Mouse (Mus musculus) hindbrain, postnatal 0 days (tissue): Measurements from ENCODE around the gene Ankzf1. TPM values are rescaled to one million over a fixed set of nuclear protein-coding genes. Genes with fewer than 3 reads are reported as not detected.
A peak's percentile ranks its signal among the peaks of the same experiment; 100 is the strongest.

Experiments used
- ATAC-seq: fragments of 200-750 bp; cut with Nextera tagmentation; 2 replicates; pipeline ENCODE4 v1.8.0; 2017; ENCODE audit warnings: mild to moderate bottlenecking, moderate TSS enrichment, moderate library complexity
- DNase-seq: peaks from one replicate; pipeline ENCODE4 v3.0.0-alpha.2; 2015; ENCODE audit warnings: low spot score
- H3K27ac ChIP-seq: fragments of 300-500 bp; sonication (generic); 2 replicates; pipeline ENCODE4 v1.5.1; 2014; ENCODE audit warnings: mild to moderate bottlenecking
- H3K27me3 ChIP-seq: fragments of 300-500 bp; sonication (generic); 2 replicates; pipeline ENCODE4 v1.6.1; 2014; ENCODE audit warnings: low read length, mixed read lengths; ENCODE audit not compliant: insufficient read depth
- H3K36me3 ChIP-seq: fragments of 300-500 bp; sonication (generic); 2 replicates; pipeline ENCODE4 v1.6.1; 2014; ENCODE audit warnings: low read length, mixed read lengths; ENCODE audit not compliant: insufficient read depth
- H3K4me1 ChIP-seq: fragments of 300-500 bp; sonication (generic); 2 replicates; pipeline ENCODE4 v1.6.1; 2014; ENCODE audit warnings: antibody characterized with exemption, low read length, mixed read lengths; ENCODE audit not compliant: insufficient read depth
- H3K4me2 ChIP-seq: fragments of 300-500 bp; sonication (generic); 2 replicates; pipeline ENCODE4 v1.6.1; 2014; ENCODE audit warnings: low read depth, mild to moderate bottlenecking, low read length, moderate library complexity, mixed read lengths
- H3K4me3 ChIP-seq: fragments of 300-500 bp; sonication (generic); 2 replicates; pipeline ENCODE4 v1.5.1; 2014; ENCODE audit warnings: low read length
- H3K9ac ChIP-seq: fragments of 300-500 bp; sonication (generic); replicated peaks from 2 replicates; pipeline ENCODE4 v1.6.1; 2014; ENCODE audit warnings: mild to moderate bottlenecking, low read length, moderate library complexity, mixed read lengths
- H3K9me3 ChIP-seq: fragments of 300-500 bp; sonication (generic); 2 replicates; pipeline ENCODE4 v1.6.1; 2016; ENCODE audit warnings: low read length, mixed read lengths
- CTCF ChIP-seq: IDR thresholded peaks from 2 replicates; pipeline ENCODE4 v1.5.1; 2016; ENCODE audit warnings: antibody characterized with exemption, control low read depth, low read depth
- WGBS: fragments of 180-500 bp; shearing (Covaris S2); extraction: QIAGEN DNeasy Blood & Tissue Kit; methylation state at CpG from one replicate; pipeline ENCODE4 v1.1.7; 2014; 5-methylcytosine and 5-hydroxymethylcytosine counted together
- polyA plus RNA-seq: library from polyadenylated mRNA; unstranded; fragments of >200 nt; fragmentation: Nextera tagmentation; extraction: Ambion mirVana; gene quantifications from 2 replicates; pipeline ENCODE4 v1.2.1, GENCODE M21; 2015
- total RNA-seq: library from RNA; depleted of rRNA; stranded (reverse); fragments of >200 nt; gene quantifications from 2 replicates; pipeline ENCODE4 v1.2.3, GENCODE M21; 2014

Gene Ankzf1
- total and polyA plus RNA-seq, 2 experiments from 2014 or later: 14.1 to 30.2 TPM

- peaks cover 13% of the 10 kb centered on the region; the same call in 1 of the 2 replicates for H3K27me3 ChIP-seq
- TF ChIP-seq CTCF: no peak
- H3K9ac ChIP-seq: no peak overlapping the region
- H3K4me2 ChIP-seq: 0 out of 2 replicates have a peak overlapping the region, but pooled peaks have one; percentile 74
- no peak overlapping the region for H3K4me3 ChIP-seq
- 73% methylated on average over 13 of the region's 13 CpGs for WGBS
- no peaks in the 10 kb centered on the region for H3K9me3 ChIP-seq
- no peak for DNase-seq
- peaks cover 6% of the 10 kb centered on the region for H3K4me1 ChIP-seq
- H3K27ac ChIP-seq: no peak overlapping the region
- ATAC-seq: no peak
- peaks cover 28% of the 10 kb centered on the region for H3K36me3 ChIP-seq
Observed at GRCm38 (mm10) chr1:75216797-75217585, 25.0 kb downstream of the Ankzf1 start.

- H3K36me3 ChIP-seq: peaks cover 23% of the 10 kb centered on the region
- WGBS: 6% methylated on average over 6 of the region's 6 CpGs
- H3K9ac ChIP-seq: peak overlapping the region; percentile 62; the same call in 1 of the 2 replicates
- H3K27me3 ChIP-seq: peaks cover 13% of the 10 kb centered on the region; the same call in 1 of the 2 replicates
- DNase-seq (no peak), ATAC-seq (peak; percentile 3; the same call in 1 of the 2 replicates)
- no peak for TF ChIP-seq CTCF
- H3K4me1 ChIP-seq: peaks cover 5% of the 10 kb centered on the region
- peak overlapping the region; percentile 74 for H3K4me2 ChIP-seq
- H3K27ac ChIP-seq: no peak overlapping the region
- no peaks in the 10 kb centered on the region for H3K9me3 ChIP-seq
- peak overlapping the region; percentile 46 for H3K4me3 ChIP-seq
Observed at GRCm38 (mm10) chr1:75217893-75218226, 25.9 kb downstream of the Ankzf1 start.

GRCm38 (mm10) chr1:75218227-75219001 is 26.5 kb downstream of the Ankzf1 start:
- DNase-seq (peak; percentile 11), ATAC-seq (peak; percentile 51)
- H3K9ac ChIP-seq: peak overlapping the region; percentile 62
- 3% methylated on average over 38 of the region's 38 CpGs for WGBS
- TF ChIP-seq CTCF: no peak
- peaks cover 13% of the 10 kb centered on the region; the same call in 1 of the 2 replicates for H3K27me3 ChIP-seq
- H3K9me3 ChIP-seq: no peaks in the 10 kb centered on the region
- peak overlapping the region; percentile 43; the same call in 1 of the 2 replicates for H3K27ac ChIP-seq
- H3K36me3 ChIP-seq: peaks cover 18% of the 10 kb centered on the region
- H3K4me1 ChIP-seq: peaks cover 5% of the 10 kb centered on the region
- peak overlapping the region; percentile 46 for H3K4me3 ChIP-seq
- peak overlapping the region; percentile 74 for H3K4me2 ChIP-seq

GRCm38 (mm10) chr1:75219078-75219477 is 27.1 kb downstream of the Ankzf1 start:
- under 1% methylated on average over 24 of the region's 24 CpGs for WGBS
- Histone ChIP-seq H3K27ac (peak overlapping the region; percentile 55; the same call in 1 of the 2 replicates), H3K36me3 (peaks cover 12% of the 10 kb centered on the region), H3K4me3 (peak overlapping the region; percentile 46), H3K27me3 (peaks cover 13% of the 10 kb centered on the region; the same call in 1 of the 2 replicates), H3K9me3 (no peaks in the 10 kb centered on the region), H3K4me2 (peak overlapping the region; percentile 74), H3K9ac (peak overlapping the region; percentile 62), H3K4me1 (peaks cover 5% of the 10 kb centered on the region)
- DNase-seq: peak; percentile 91
- TF ChIP-seq CTCF: no peak
- ATAC-seq: peak; percentile 87

- DNase-seq (peak; percentile 41), ATAC-seq (peak; percentile 54)
- peak; percentile 55 for TF ChIP-seq CTCF
- H3K4me2 ChIP-seq: peak within 1 kb of the TSS; percentile 74
- peak within 1 kb of the TSS; percentile 55; the same call in 1 of the 2 replicates for H3K27ac ChIP-seq
- H3K9ac ChIP-seq: peak within 1 kb of the TSS; percentile 62
- H3K4me3 ChIP-seq: peak within 1 kb of the TSS; percentile 46
- under 1% methylated on average over 34 of the region's 34 CpGs for WGBS
- peaks cover 8% of the 10 kb centered on the region for H3K36me3 ChIP-seq
- peaks cover 13% of the 10 kb centered on the region; the same call in 1 of the 2 replicates for H3K27me3 ChIP-seq
- no peaks in the 10 kb centered on the region for H3K9me3 ChIP-seq
- H3K4me1 ChIP-seq: peaks cover 5% of the 10 kb centered on the region
Observed at GRCm38 (mm10) chr1:75219531-75219930, 27.6 kb downstream of the Ankzf1 start, which contains the start of gene Tuba4a. TSS of gene Tuba4a (minus strand) at chr1:75219865.

GRCm38 (mm10) chr1:75221538-75221937 is 29.6 kb downstream of the Ankzf1 start:
- WGBS: 84% methylated on average over 3 of the region's 3 CpGs
- no peak overlapping the region for H3K9ac ChIP-seq
- H3K4me1 ChIP-seq: peaks cover 5% of the 10 kb centered on the region
- H3K9me3 ChIP-seq: no peaks in the 10 kb centered on the region
- TF ChIP-seq CTCF: no peak
- no peak overlapping the region for H3K4me2 ChIP-seq
- peaks cover 13% of the 10 kb centered on the region; the same call in 1 of the 2 replicates for H3K27me3 ChIP-seq
- no peak overlapping the region for H3K4me3 ChIP-seq
- ATAC-seq (no peak), DNase-seq (no peak)
- H3K36me3 ChIP-seq: no peaks in the 10 kb centered on the region
- no peak overlapping the region for H3K27ac ChIP-seq
